Mouse (Mus musculus): Measurements from ENCODE around the gene Rab3d.

The Rab3d gene

GRCm38 (mm10) chr9:21918035-21918592 lies at the start of gene Rab3d:
Gene Rab3d (minus strand): TSS chr9:21918192.
- DNase-seq (ENCODE audit: low read depth): peak; percentile 98

- no peak for DNase-seq (ENCODE audit: low read depth)
Observed at GRCm38 (mm10) chr9:21963417-21963816, 45.4 kb upstream of the Rab3d start, which contains the start of gene Epor. Gene Epor (minus strand): TSS chr9:21963506.

GRCm38 (mm10) chr9:21962416-21963059 lies 44.5 kb upstream of the Rab3d start:
- DNase-seq (ENCODE audit: low read depth): peak; percentile 71

- no peak for DNase-seq (ENCODE audit: low read depth)
Observed at GRCm38 (mm10) chr9:21962010-21962409, 44.0 kb upstream of the Rab3d start.

- DNase-seq (ENCODE audit: low read depth): peak; percentile 34
Observed at GRCm38 (mm10) chr9:21961366-21961980, 43.5 kb upstream of the Rab3d start.

- DNase-seq (ENCODE audit: low read depth): no peak
Observed at GRCm38 (mm10) chr9:21960558-21961208, 42.7 kb upstream of the Rab3d start.

GRCm38 (mm10) chr9:21960135-21960534 lies 42.1 kb upstream of the Rab3d start:
- DNase-seq (ENCODE audit: low read depth): no peak

- no peak for DNase-seq (ENCODE audit: low read depth)
Observed at GRCm38 (mm10) chr9:21959244-21959643, 41.3 kb upstream of the Rab3d start.

GRCm38 (mm10) chr9:21958372-21958771 lies 40.4 kb upstream of the Rab3d start:
- DNase-seq (ENCODE audit: low read depth): no peak

GRCm38 (mm10) chr9:21955570-21956281 lies 37.7 kb upstream of the Rab3d start, which contains the start of gene Swsap1:
Gene Swsap1 (plus strand): TSS chr9:21955755.
- peak; percentile 99 for DNase-seq (ENCODE audit: low read depth)

- DNase-seq (ENCODE audit: low read depth): no peak
Observed at GRCm38 (mm10) chr9:21955225-21955569, 37.2 kb upstream of the Rab3d start.

GRCm38 (mm10) chr9:21954635-21955034 lies 36.6 kb upstream of the Rab3d start:
- peak; percentile 29 for DNase-seq (ENCODE audit: low read depth)

- peak; percentile 40 for DNase-seq (ENCODE audit: low read depth)
Observed at GRCm38 (mm10) chr9:21953600-21953999, 35.6 kb upstream of the Rab3d start.

GRCm38 (mm10) chr9:21951977-21952376 lies 34.0 kb upstream of the Rab3d start:
- DNase-seq (ENCODE audit: low read depth): peak; percentile 52

- DNase-seq (ENCODE audit: low read depth): peak; percentile 83
Observed at GRCm38 (mm10) chr9:21950322-21950721, 32.3 kb upstream of the Rab3d start.

GRCm38 (mm10) chr9:21948790-21949189 lies 30.8 kb upstream of the Rab3d start:
- DNase-seq (ENCODE audit: low read depth): no peak

GRCm38 (mm10) chr9:21948146-21948545 lies 30.2 kb upstream of the Rab3d start:
- no peak for DNase-seq (ENCODE audit: low read depth)

- no peak for DNase-seq (ENCODE audit: low read depth)
Observed at GRCm38 (mm10) chr9:21947540-21948130, 29.6 kb upstream of the Rab3d start.

- DNase-seq (ENCODE audit: low read depth): no peak
Observed at GRCm38 (mm10) chr9:21944267-21944666, 26.3 kb upstream of the Rab3d start.

GRCm38 (mm10) chr9:21943638-21944037 lies 25.6 kb upstream of the Rab3d start:
- no peak for DNase-seq (ENCODE audit: low read depth)

- DNase-seq (ENCODE audit: low read depth): no peak
Observed at GRCm38 (mm10) chr9:21943046-21943445, 25.1 kb upstream of the Rab3d start.
